Mouse (Mus musculus): Measurements from ENCODE around the gene Pmepa1. TPM values are rescaled to one million over a fixed set of nuclear protein-coding genes. Genes with fewer than 3 reads are reported as not detected.
A peak's percentile ranks its signal among the peaks of the same experiment; 100 is the strongest.

Gene Pmepa1
- total RNA-seq, 2 experiments from 2014 or later = 27.1 to 27.4 TPM

DNA sequence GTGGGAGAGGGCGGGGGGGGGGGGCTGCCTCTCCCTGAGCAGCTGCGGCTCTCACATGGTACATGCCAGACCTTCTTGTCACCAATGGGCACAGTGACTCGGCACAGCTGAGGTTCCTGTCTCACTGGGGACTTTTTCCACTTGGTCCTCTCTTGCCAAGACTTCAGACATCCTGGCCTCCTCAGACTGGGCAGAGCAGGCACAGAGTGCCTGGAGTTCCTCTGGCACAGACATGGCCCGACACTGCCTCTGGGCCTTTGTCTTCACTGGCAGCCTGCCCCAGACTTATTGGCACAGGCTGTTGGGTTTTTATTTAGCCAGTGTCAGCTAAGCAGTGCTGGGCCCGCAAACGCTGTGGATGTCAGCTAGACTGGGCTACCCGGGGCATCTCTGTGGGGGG, 18.7 kb downstream of the Pmepa1 start:
- intact Hi-C loops (cut with DNase I) = loop anchor here (2.0 kb wide), 1 partner anchor 15 kb away; no protein-coding TSS in a partner anchor
- DNase-seq = peak; percentile 79 to 82

DNA sequence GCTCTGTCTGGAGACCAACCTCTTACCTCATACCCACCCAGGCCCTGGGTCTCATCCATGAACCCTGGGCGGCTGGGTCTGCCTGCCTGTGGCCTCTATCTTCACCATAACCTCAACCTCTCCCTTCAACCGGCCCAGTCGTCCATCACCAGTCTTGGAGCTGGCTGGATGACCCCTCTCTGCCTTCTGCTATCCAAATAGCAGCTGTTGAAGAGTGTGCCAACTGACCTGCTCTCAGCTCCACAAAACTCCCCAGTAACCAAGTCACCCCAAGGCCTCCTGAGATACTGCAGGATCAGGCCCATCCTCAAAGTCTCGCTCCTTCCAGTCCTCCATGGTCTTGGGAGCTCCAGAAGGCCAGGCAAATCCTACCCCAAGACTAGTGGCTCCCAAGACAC, 19.8 kb downstream of the Pmepa1 start:
- intact Hi-C loops (cut with DNase I) = loop anchor here (2.0 kb wide), 1 partner anchor 16 kb away; no protein-coding TSS in a partner anchor
- DNase-seq = no peak

DNA sequence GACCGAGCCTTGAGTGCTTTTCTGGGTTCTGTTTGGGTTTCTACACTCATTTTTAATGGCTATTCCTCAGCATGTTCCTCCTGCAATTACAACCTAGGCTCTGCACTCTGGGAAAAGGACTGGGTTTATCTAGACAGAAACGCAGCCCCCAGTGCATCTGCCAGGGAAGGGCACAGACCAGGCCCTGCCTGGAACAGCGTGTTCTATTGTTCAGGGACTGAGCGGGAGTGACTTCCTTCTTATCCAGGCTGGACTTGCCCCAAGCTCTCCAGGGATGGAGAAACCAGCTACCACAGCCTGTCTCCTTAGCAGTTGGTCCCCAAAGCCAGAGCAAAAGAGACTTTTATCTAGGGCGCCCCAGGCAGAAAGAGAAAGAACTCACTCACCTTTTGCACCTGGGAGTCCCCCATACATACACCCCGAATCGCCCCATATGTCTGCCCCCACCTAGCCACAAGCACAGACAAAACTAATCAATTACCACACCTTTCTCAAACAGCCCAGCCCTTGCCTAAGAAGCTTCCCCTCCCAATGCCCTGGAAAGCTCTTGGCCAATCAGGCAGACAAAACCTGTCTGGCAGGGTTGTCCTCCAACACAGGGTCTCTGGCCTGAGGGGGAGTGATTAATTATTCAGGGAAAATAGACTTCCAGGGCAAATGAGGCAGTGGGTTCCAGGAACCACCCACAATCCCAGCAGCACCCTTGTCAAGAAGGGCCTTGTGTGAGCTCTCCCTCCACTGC, 20.4 kb downstream of the Pmepa1 start:
- intact Hi-C loops (cut with DNase I) = loop anchor here (2.0 kb wide), 1 partner anchor 17 kb away; no protein-coding TSS in a partner anchor
- no peak for DNase-seq

DNA sequence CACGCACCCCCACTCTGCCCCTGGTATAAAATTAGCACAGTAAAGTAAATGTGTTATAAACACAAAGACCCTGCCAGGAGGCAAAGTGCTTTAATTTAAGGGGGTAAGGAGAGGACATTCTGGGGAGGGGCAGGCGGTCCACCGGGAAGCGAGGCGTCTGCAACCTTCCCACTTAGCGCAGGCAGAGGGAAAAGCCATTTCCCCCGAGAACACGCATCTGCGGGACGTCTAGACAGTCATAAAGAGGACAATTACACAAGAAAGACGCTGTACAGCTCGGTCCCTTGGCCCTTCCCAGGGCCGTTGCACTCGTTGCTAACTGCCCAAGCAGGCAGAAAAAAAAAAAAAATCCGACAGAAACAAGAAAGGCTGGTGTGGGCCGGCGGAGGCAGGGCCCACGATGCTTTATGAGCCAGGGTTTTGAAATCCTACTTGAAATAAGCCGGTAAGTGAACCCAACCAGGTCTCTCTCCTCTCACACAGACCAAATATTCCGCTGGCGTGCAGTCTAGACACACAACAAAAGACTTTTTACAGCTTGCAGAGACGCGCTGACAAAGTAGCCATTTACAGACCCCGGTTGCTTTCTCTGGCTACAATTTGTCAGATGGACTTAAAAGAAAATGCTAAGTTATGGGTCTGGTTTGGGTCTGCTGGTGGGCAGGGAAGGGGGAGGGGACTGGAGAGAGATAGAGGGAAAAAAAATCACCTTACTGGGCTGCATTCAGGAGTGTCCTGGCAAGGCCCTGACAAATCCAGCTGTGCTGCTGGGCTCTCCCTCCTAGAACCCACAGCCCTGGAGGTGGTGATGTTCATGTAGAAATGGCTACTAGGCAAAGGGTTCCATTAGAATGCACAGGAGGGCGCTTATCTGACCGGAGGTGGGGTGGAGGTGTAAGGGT, 22.3 kb downstream of the Pmepa1 start:
- intact Hi-C loops (cut with DNase I) = no loop called here
- no peak for DNase-seq

DNA sequence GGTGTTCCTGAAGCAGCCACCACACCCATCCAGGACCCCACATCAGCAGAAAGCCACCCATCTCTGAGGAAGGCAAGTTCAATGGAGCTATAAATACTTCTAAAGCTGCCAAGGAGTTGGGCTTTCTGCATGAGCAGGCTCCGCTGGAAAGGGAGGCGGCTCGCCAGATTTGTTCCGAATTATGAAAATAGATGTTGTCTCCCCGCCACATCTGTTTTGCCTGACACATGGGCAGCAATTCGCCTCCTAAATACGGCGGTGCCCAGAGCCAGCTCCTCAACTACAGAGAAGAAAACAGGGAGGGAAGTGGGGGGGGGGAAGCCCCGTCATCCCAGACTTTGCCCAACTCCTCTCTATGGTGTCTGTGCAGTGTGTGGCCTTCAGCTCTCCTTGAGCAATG, 24.7 kb downstream of the Pmepa1 start:
- intact Hi-C loops (cut with DNase I) = no loop called here
- DNase-seq = no peak

DNA sequence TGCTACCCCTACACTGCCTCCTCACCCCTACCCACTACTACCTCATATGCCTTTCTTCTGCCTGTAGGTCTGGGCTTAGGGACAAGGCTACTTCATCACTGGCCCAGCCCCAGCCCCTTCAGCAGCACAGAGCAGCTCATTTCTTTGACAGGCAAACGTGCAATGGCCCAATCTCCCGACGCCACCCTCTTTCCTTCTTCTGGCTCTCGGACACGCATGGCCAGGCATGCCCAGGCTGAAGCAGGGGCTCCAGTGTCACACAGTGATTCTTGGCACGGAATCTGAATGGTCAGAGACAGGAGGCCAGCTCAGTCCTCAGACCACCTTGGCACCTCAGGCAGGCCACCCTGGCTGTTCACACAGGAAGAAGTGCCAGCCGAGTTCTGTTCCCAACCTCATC, 25.2 kb downstream of the Pmepa1 start:
- intact Hi-C loops (cut with DNase I) = no loop called here
- DNase-seq = no peak

DNA sequence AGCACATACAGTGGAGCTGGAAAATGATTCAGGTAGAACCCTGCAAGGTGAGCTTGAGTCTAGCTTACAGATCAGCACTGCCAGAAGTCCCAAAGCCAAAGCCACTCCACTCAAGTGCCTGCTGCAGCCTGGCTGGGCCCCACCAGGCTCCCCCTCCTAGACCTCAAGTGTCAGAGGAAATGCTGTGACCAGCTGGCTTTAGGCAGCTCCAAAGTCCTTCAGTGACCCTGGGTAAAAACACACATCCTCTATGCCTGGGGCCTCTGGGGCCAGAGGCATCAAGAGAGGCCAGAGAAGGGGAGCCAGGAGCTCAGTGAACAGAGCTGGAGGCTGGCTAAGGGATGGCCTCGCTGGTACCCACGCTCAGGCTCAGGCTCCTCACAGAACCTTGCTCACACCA, 25.9 kb downstream of the Pmepa1 start:
- no peak for DNase-seq
- intact Hi-C loops (cut with DNase I) = no loop called here

DNA sequence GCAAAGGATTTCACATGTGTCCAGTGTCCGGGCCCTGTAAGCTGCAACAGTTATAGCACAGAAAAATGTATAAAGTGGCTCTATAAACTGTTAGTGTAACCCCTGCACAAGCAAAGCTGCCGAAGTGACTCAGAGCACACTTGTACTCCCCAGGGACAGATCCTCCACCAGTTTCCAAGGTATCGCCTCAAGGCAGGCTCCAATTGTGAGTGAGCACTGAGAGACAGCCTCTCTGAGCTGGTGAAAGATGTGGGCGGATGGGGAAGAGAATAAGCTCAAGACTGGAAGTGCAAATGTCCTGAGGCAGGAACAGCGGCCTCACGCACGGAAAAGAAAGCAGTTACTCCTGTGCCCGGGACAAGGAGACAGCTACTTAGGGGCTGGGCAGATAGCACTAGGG, 26.4 kb downstream of the Pmepa1 start:
- intact Hi-C loops (cut with DNase I) = no loop called here
- DNase-seq = no peak

DNA sequence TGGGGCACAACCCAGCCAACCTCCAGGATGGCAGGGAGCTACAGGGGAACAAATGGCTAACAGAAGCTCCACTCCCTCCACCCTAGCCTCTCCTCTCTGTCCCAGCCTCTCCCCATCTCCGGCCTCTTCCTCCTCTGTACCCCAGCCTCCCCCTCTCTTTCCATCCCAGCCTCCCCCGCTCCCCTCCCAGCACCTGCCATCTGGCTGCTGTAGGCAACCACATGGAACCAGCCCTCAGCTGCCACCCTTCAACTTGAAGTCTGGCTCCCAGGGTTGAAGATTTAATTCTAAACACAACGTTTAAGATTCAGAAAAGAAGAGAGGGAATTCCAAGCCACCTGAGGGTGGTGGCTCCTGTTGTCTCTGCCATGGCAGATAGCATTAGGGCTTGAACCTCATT, 26.9 kb downstream of the Pmepa1 start:
- intact Hi-C loops (cut with DNase I) = no loop called here
- DNase-seq = no peak

DNA sequence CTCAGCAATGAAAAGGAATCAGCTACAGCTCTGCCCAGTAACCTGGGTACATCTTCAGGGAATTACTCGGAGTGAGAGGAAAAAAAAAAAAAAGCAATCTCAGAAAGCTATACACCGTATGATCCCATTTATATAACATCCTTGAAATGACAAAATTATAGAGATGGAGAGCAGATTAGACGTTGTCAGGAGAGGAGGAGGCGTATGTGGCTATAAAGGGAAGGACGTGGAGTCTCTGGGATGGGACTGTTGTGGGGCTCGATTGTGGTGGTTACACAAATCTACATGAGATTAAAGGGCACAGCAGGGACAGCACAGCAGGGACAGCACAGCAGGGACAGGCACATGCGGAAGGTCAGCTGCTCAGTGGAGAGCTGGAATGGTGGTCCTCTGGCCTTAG, 27.5 kb downstream of the Pmepa1 start:
- DNase-seq = no peak
- intact Hi-C loops (cut with DNase I) = no loop called here

DNA sequence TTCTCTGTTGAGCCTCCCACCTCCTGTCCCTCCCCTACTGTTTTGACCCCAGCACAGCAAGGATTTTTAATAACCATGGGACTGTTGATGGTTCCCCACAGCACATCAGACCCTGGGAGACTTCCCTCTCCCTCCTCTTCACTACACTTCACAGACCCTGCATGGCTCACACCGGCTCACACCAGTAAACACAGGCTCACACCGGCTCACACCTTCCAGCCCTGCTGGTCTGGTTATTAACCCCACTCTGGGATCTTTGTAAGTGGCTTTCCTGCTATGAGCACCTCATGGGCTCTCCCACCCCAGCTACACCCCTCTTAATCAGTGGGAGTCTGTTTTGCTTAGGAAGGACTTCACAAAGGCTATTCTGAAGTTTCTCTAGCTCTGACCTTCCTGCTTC, 28.4 kb downstream of the Pmepa1 start:
- DNase-seq = no peak
- intact Hi-C loops (cut with DNase I) = no loop called here

DNA sequence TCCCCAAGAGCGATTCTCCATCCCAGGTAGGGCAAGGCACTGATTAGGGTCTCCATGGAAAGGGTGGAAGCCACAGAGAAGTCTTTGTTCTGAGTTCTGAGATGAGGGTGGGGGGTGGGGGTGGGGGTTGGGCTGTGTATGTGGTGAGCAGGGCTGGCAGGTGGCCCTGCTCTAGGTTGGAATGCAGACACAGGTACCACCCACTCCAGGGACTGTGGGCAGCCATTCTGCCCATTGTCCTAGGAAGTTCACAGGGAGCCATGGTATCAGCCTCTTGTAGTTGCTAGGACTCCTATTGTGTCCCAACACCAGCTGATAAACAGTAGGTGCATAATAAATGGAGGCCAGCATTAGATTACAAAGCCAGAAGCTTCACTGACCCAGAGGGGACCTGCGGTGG, 29.1 kb downstream of the Pmepa1 start:
- no peak for DNase-seq
- intact Hi-C loops (cut with DNase I) = no loop called here

DNA sequence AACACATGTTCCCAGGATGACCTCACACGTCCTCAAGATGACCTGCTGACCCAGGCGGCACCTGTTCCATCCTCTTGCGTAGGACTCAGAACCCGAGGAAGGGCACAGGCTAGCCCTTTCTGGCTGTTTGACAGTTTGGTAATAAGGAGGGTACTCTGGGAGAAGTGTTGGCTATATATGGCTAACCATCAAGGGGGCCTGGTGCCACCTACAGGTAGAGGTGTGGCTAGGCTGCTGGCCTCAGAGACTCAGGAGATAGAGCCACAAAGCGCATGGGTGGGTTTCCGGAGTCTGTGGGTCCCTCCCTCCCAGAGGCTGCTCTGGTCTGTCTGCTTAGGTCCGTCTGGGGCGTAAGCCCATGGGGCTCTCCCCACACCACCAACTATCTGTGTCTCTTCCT, 29.6 kb downstream of the Pmepa1 start:
- no peak for DNase-seq
- intact Hi-C loops (cut with DNase I) = no loop called here

DNA sequence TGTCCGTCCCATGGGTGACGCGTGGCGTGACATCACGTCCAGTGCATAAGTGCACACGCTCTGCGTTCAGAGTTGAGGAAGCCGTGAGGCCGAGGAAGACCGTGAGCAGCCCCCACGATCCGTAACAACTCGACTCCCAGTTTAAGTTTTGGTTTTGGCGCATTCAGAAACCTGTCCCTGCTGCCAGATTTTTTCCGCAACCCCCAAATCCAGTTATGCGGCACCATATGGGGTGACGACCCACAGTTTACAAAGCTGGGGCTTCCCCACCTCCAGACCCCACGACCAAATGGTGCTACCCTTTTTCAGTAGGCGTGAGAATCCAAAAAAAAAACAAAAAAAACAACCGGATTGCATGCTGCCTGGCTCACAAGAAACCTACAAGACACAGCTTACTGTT, 31.1 kb downstream of the Pmepa1 start:
- intact Hi-C loops (cut with DNase I) = no loop called here
- DNase-seq = no peak

DNA sequence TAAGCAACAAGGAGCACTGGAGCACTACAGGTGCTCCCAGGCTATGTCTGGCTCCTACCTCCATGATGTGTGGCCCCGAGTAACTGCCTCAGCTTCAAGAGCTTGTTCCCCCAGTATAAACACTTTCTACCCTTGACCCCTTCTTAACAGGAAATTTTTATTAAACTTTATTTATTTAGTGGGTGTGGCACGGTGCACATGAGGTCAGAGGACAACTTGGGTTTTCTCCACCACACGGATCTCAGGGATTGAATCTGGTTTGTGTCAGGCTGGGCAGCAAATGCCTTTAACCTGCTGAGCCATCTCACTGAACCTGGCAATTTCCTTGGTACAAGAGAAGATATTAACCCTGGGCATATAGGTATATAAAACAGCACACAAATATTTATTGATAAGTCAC, 32.2 kb downstream of the Pmepa1 start:
- intact Hi-C loops (cut with DNase I) = no loop called here
- no peak for DNase-seq

DNA sequence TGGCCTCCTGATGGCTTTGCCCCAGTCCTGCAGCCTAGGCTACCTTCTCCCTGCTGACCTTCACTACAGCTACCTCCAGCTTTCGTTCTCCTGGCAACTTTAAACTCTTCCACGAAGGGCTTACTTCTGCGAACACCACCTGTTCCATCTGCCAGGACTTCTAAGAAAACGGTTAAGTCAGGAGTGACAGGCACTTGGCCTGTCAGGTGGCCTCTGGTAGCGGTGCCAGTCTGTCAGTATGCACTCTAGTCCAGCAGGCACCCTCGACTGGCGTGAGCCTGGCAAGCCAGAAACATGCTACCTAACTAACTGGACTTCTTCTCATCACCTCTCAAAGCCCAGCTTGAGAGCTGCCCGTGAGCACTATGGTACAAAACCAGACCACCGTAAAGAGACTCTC, 32.7 kb downstream of the Pmepa1 start:
- intact Hi-C loops (cut with DNase I) = no loop called here
- DNase-seq = no peak

DNA sequence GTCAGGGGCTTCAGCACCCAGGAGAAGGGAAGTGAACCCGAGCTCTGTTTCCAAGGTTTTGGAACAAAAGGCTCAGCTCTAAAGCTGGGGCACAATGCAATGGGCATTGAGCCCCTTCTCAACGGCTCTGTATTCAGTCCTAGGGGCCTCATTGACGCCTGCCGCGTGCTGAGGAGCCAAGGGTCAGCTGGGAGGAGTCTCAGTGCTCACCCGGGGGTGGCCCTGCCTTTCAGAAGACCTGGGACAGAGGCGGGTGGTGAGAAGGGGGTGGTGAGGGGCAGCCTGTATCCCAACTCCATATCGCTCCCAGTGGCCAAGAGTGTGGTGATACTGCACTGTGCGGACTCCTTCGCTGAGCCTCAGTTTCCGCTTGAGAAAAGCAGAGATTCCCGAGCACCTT, 33.5 kb downstream of the Pmepa1 start:
- DNase-seq = no peak
- intact Hi-C loops (cut with DNase I) = no loop called here

DNA sequence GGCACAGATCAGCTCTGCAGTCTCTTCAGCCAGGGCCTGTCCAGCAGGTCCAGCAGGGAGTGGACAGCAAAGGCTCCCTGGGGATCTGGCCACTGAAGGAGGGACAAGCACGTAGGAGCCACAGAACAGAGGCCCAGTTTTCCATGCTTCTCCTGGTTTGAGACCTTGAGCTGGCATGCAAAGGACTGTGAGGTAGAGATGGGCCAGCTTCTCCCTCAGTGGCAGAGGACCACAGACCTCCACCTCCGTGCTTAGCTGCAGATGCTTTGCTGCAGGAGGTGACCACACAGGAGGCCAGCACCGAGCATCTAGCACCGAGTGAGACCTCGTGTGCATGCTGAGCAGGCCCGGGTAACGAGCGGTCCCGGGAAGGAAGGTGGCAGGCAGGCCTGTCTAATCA, 35.6 kb downstream of the Pmepa1 start:
- DNase-seq = no peak
- intact Hi-C loops (cut with DNase I) = no loop called here

DNA sequence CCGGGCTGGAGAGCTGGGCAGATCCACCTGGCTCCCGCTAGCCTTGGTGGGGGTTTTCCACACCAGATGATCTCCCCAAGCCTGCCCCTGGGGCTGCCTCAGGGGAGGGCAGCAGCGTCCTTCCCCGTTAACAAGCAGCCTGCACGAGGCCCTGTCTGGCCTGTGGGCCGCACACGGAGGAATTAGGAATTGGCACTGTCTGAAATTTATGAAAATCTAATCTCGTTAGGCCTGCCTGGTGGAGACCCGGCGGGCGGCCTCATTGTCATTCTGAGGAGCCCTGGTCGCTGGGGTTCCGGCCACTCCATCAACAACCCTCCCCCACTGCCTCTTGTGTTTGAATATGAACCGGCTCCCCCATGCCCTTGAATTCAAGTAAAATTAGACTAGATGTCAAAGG, 37.8 kb downstream of the Pmepa1 start:
- intact Hi-C loops (cut with DNase I) = no loop called here
- no peak for DNase-seq

DNA sequence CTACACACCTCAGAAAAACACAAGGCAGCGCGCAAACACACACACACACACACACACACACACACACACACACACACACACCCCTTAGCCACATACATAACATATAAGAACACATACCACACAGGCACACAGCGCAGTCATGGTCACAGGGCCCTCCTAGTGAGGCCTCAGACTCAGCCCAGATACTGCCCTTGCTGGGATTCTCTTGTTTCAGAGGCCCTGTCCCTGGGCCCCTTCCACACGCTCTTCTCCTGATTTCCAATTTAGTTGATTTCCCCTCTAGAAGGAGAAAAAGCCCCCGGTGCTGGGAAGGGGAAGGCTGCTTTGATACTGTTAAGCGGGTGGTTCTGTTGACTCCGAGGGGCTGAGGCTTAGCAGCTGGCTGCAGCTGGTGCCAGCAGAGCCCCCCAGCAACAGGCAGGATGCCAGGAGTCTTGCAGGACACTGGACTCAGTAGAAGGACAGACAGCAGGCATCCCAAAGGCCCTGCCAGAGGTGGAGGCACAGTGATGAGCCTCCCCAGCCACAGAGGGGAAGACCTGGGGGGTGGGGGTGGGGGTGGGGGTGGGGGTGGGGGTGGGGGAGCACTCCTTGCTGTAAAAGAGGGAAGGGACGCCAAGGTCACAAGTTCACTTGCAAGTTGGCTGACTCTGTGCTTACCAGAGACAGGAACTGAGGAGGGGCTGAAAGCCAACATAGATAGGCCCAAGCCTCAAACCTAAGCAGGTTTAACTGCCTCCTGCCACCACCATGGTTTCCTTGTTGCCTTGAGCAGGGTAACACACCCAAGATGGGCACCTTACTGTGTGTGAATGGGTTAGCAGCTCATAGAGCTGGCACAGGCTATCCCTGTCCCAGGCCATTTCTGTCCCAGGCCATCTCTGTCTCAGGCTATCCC, 40.6 kb downstream of the Pmepa1 start:
- intact Hi-C loops (cut with DNase I) = no loop called here
- DNase-seq = no peak

DNA sequence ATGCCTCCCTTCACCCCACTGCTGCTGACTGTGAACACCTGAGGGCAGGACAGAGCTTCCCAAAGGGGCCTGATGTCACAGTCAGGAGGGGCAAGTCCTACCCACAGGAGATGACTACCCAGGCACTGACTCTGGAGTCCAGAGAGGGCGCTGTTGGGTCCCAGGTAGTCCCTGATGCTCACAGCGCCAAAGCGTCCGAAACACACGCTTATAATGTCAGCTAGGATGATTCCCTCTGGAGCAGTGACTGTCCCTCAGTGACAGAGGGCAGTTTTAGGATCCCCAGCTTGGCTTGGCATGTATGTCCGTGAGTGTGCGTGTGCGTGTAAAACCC, 43.6 kb downstream of the Pmepa1 start:
- DNase-seq = no peak
- intact Hi-C loops (cut with DNase I) = loop anchor here (5.0 kb wide), 1 partner anchor 105 kb away; no protein-coding TSS in a partner anchor
